In genomic region chr4:83273616-83274050, GRCm38 (mm10) we compare ENCODE assay signal across 9 mouse cellular contexts. TPM values are rescaled to one million over a fixed set of nuclear protein-coding genes. Genes with fewer than 3 reads are reported as not detected.
DNase-seq lines count a peak whose midpoint lies in the region; ATAC-seq and TF ChIP-seq lines count a peak whose summit lies in the region.
"Had no signal": no experiment of that assay in that cellular context is flagged by ENCODE, and none has a peak within 500 bp of the region (broad histone marks: within the 10 kb centered on the region; RNA-seq: fewer than 3 reads in every experiment).

No protein-coding gene starts in this region.

- H3K9ac ChIP-seq in forebrain, embryonic 16.5 days (replicated peaks; ENCODE audit: low read depth, low read length): no peak overlapping the region

- H3K4me1 ChIP-seq in bone marrow, adult 2 months (ENCODE audit: control insufficient read depth, insufficient read depth, low read length): peaks cover 5% of the 10 kb centered on the region
- H3K4me1 ChIP-seq in forebrain, embryonic 16.5 days (replicated peaks; ENCODE audit: control insufficient read depth, insufficient read depth, low read length): no peaks in the 10 kb centered on the region

- H3K4me2 ChIP-seq in forebrain, embryonic 16.5 days (ENCODE audit: low read length): no peak overlapping the region

- H3K9me3 ChIP-seq in forebrain, embryonic 16.5 days (ENCODE audit: control insufficient read depth, low read length): no peaks in the 10 kb centered on the region

- ATAC-seq in forebrain, embryonic 16.5 days: no peak

- no peak for TF ChIP-seq POLR2A in bone marrow, adult 2 months (IDR thresholded peaks at IDR 0.05; ENCODE audit: borderline replicate concordance, control insufficient read depth, low read depth, low read length)

- H3K27me3 ChIP-seq in forebrain, embryonic 16.5 days (replicated peaks; ENCODE audit: control insufficient read depth, insufficient read depth, low read length): no peaks in the 10 kb centered on the region

- no peak for TF ChIP-seq CTCF in gastrocnemius, adult 2 months (IDR thresholded peaks at IDR 0.05)
- TF ChIP-seq CTCF in bone marrow, adult 2 months (IDR thresholded peaks at IDR 0.05; ENCODE audit: control insufficient read depth, insufficient read depth, low read length): no peak

- intact Hi-C loops in gastrocnemius, adult 2 months (cut with DNase I): no loop called here
- intact Hi-C loops in gastrocnemius, postnatal 14 days (cut with DNase I; ENCODE audit: low total_unique reads): no loop called here

- 1% methylated on average over 19 of the region's 19 CpGs for whole genome bisulfite sequencing in bone marrow, adult 2 months
- 90% methylated on average over 19 of the region's 19 CpGs for WGBS in forebrain, embryonic 16.5 days

- peak overlapping the region; percentile 10 for H3K4me3 ChIP-seq in gastrocnemius, adult 2 months
- peak overlapping the region; percentile 58 for H3K4me3 ChIP-seq in bone marrow, adult 2 months (replicated peaks; ENCODE audit: control insufficient read depth, low read depth, low read length)
- no peak overlapping the region for H3K4me3 ChIP-seq in forebrain, embryonic 16.5 days (replicated peaks; ENCODE audit: low read length)

- H3K36me3 ChIP-seq in forebrain, embryonic 16.5 days (ENCODE audit: control insufficient read depth, insufficient read depth): no peaks in the 10 kb centered on the region

- H3K27ac ChIP-seq in gastrocnemius, adult 2 months: peak overlapping the region; percentile 31; the same call in 1 of the 2 replicates
- H3K27ac ChIP-seq in bone marrow, adult 2 months (ENCODE audit: control insufficient read depth, insufficient read depth, low read depth, low read length, poor library complexity): peak overlapping the region; percentile 79
- no peak overlapping the region for H3K27ac ChIP-seq in forebrain, embryonic 16.5 days (ENCODE audit: low read length)

- DNase-seq in gastrocnemius, adult 2 months: no peak
- DNase-seq in gastrocnemius, adult 8-10 months (ENCODE audit: low spot score in 2 of 2): no peak
- peak; percentile 38 for DNase-seq in liver
- peak; percentile 51 to 61 for DNase-seq in natural killer cell, adult 2 months (ENCODE audit: low spot score in 2 of 2)
- no peak for DNase-seq in kidney, postnatal 10 days
- DNase-seq in gastrocnemius, postnatal 14 days: no peak
- DNase-seq: kidney, adult 11 months had no signal

RNA-seq across cellular contexts. Expression of gene Ttc39b, which starts 50.4 kb away (rescaled TPM):
- total RNA-seq in gastrocnemius, adult 2 months (2021): 1 to 10 TPM; 4.0 to 6.9 TPM
- total RNA-seq in gastrocnemius, adult 8-10 months (2022): 1 to 10 TPM; 4.4 to 5.1 (median 4.9) TPM
- 5.2 and 8.2 TPM in 2 replicates for polyA plus RNA-seq in bone marrow, adult 2 months (2011; ENCODE audit: insufficient read depth, insufficient read length, low replicate concordance, missing spikeins)
- 12.1 and 12.6 TPM in 2 replicates for polyA plus RNA-seq in forebrain, embryonic 16.5 days (2015; fragmentation: Nextera tagmentation; extraction: Ambion mirVana)
- total RNA-seq in gastrocnemius, postnatal 14 days (2021): 1 to 10 TPM; 5.7 to 6.2 TPM

Comparison
In these comparisons a context has a peak if more than half of its experiments do, and no peak if none do; other contexts are left out.
1. DNase-seq: peak in liver (single experiment) and natural killer cell, adult 2 months (2 of 2); none in gastrocnemius, adult 2 months (single experiment), gastrocnemius, adult 8-10 months (0 of 2), kidney, postnatal 10 days (single experiment) and gastrocnemius, postnatal 14 days (single experiment).